Mouse (Mus musculus): ENCODE data around the gene Tmigd1. TPM values are rescaled to one million over a fixed set of nuclear protein-coding genes. Genes with fewer than 3 reads are reported as not detected.
A peak's percentile ranks its signal among the peaks of the same experiment; 100 is the strongest.

Tmigd1 gene
- polyA plus RNA-seq, 1 experiment from 2014 or later, result 0.16 TPM

DNA sequence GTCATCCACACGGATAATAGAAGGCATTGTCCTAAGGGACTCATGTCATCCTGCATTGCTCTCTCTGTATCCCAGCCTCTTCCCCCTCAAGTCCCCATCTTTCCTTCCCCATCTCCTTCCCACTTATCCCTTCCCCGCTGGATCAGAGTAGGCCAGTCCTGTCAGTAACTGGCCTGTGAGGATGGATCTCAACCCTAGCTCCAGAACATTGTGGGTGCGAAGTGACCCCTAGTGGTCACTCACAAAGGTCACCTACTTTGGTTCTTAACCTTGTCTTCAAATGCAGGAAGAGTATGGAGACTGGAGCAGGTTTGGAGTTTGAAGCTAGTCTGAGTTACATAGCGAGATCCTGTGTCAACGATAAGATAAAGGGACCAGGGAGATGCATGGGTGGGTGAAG, 7.7 kb upstream of the Tmigd1 start:
- DNase-seq (peak; percentile 78), ATAC-seq (ENCODE audit: low FRiP score, low TSS enrichment) (no peak)
- Histone ChIP-seq H3K4me1 (ENCODE audit: control insufficient read depth, insufficient read depth, low read length) (no peaks in the 10 kb centered on the region), H3K36me3 (ENCODE audit: control insufficient read depth, insufficient read depth, low read length) (no peaks in the 10 kb centered on the region), H3K9ac (replicated peaks; ENCODE audit: low read length) (no peak overlapping the region), H3K9me3 (ENCODE audit: control insufficient read depth, low read length) (no peaks in the 10 kb centered on the region), H3K4me2 (ENCODE audit: low read length) (no peak overlapping the region), H3K27me3 (ENCODE audit: control insufficient read depth, insufficient read depth, low read length) (no peaks in the 10 kb centered on the region), H3K27ac (replicated peaks; ENCODE audit: low read depth, low read length) (no peak overlapping the region), H3K4me3 (replicated peaks; ENCODE audit: low read depth, low read length) (no peak overlapping the region)
- 38% methylated on average over 5 of the region's 5 CpGs for WGBS

DNA sequence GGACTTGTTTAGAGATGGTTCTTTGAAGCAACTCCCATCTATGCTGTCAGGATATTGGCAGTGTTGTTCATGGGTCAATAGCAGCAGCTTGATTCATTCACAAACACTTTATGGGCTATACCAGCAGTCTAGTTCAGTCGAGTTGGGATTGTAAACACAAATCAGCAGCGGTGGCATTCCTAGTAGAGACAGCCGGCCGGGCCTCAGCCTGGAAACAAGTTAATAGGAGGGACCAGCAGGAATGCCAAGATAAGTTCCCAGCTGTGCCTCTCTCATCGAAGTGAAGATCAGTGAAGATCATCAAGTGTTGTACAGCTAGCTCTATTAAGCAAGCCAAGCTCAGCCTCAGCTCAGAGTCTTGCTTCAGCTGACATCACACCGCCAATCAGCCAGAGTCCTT, 5.6 kb upstream of the Tmigd1 start:
- no peaks in the 10 kb centered on the region for H3K36me3 ChIP-seq (ENCODE audit: control insufficient read depth, insufficient read depth, low read length)
- 81% methylated on average over 6 of the region's 6 CpGs for WGBS
- H3K4me2 ChIP-seq (ENCODE audit: low read length), result no peak overlapping the region
- H3K4me3 ChIP-seq (replicated peaks; ENCODE audit: low read depth, low read length), result no peak overlapping the region
- no peak overlapping the region for H3K9ac ChIP-seq (replicated peaks; ENCODE audit: low read length)
- H3K27ac ChIP-seq (replicated peaks; ENCODE audit: low read depth, low read length), result no peak overlapping the region
- ATAC-seq (ENCODE audit: low FRiP score, low TSS enrichment) (no peak), DNase-seq (no peak)
- no peaks in the 10 kb centered on the region for H3K27me3 ChIP-seq (ENCODE audit: control insufficient read depth, insufficient read depth, low read length)
- no peaks in the 10 kb centered on the region for H3K4me1 ChIP-seq (ENCODE audit: control insufficient read depth, insufficient read depth, low read length)
- no peaks in the 10 kb centered on the region for H3K9me3 ChIP-seq (ENCODE audit: control insufficient read depth, low read length)

DNA sequence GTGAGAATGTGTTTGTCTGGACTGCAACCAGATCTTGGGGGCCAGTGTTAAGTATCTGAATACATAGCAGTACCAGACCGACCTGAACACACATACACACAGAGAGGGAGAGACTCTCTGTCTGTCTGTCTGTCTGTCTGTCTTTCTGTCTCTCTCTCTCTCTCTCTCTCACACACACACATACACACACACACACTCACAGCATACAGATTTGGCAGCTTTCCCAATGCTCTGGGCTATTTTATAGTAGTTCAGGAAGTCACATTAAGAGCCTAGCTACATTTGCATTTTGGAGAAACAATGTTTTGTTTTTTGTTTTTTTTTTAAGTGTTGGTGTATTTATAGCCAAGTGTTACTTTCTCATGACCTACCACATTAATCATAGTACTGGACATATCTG, 4.8 kb upstream of the Tmigd1 start:
- Histone ChIP-seq H3K9me3 (ENCODE audit: control insufficient read depth, low read length) (no peaks in the 10 kb centered on the region), H3K4me1 (ENCODE audit: control insufficient read depth, insufficient read depth, low read length) (no peaks in the 10 kb centered on the region), H3K9ac (replicated peaks; ENCODE audit: low read length) (no peak overlapping the region), H3K4me2 (ENCODE audit: low read length) (no peak overlapping the region), H3K27ac (replicated peaks; ENCODE audit: low read depth, low read length) (no peak overlapping the region), H3K36me3 (ENCODE audit: control insufficient read depth, insufficient read depth, low read length) (no peaks in the 10 kb centered on the region), H3K4me3 (replicated peaks; ENCODE audit: low read depth, low read length) (no peak overlapping the region), H3K27me3 (ENCODE audit: control insufficient read depth, insufficient read depth, low read length) (no peaks in the 10 kb centered on the region)
- ATAC-seq (ENCODE audit: low FRiP score, low TSS enrichment) (no peak), DNase-seq (no peak)
- WGBS, result 79% methylated on average over 1 of the region's 1 CpGs

DNA sequence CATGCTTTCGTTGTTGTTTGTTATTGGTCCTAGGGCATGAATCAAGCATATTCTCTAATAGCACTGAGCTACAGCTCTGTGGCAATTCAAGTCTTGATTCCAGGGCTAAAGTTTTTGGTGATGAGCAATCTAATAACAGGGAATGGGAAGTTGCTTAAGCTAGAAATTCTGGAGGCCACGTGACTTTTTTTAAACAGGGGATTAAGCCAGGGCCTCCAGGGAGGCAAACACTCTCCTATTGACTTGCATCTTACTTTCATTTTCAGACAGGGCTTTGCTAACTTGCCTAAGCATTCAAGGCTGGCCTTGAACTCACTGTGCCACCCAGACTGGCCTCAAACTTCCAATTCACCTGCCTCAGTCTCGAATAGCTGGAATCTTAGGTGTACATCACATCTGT, 4.1 kb upstream of the Tmigd1 start:
- Histone ChIP-seq H3K36me3 (ENCODE audit: control insufficient read depth, insufficient read depth, low read length) (no peaks in the 10 kb centered on the region), H3K9ac (replicated peaks; ENCODE audit: low read length) (no peak overlapping the region), H3K27me3 (ENCODE audit: control insufficient read depth, insufficient read depth, low read length) (no peaks in the 10 kb centered on the region), H3K27ac (replicated peaks; ENCODE audit: low read depth, low read length) (no peak overlapping the region), H3K4me2 (ENCODE audit: low read length) (no peak overlapping the region), H3K4me1 (ENCODE audit: control insufficient read depth, insufficient read depth, low read length) (no peaks in the 10 kb centered on the region), H3K9me3 (ENCODE audit: control insufficient read depth, low read length) (no peaks in the 10 kb centered on the region), H3K4me3 (replicated peaks; ENCODE audit: low read depth, low read length) (no peak overlapping the region)
- DNase-seq, result no peak
- WGBS, result 44% methylated on average over 3 of the region's 3 CpGs
- no peak for ATAC-seq (ENCODE audit: low FRiP score, low TSS enrichment)

DNA sequence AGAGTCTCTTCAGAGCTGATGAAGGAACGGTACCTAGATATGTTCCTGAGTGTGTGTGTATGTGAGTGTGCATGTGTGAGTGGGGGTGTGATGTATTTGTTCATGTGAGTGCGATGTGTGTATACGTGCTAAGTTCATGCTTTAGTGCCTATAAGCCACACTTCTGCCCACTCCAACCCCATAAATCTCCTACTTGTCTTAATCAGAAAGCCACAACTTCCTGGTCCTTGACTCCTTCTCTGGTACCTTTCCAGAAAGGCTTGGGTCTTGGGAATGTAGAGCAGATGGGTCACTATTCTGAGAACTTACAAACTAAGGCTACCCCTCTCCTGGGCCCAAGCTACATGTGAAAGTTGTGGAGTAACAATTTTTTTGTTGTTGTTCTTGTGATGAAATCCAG, 3.2 kb upstream of the Tmigd1 start:
- Histone ChIP-seq H3K4me3 (replicated peaks; ENCODE audit: low read depth, low read length) (no peak overlapping the region), H3K27me3 (ENCODE audit: control insufficient read depth, insufficient read depth, low read length) (no peaks in the 10 kb centered on the region), H3K9ac (replicated peaks; ENCODE audit: low read length) (no peak overlapping the region), H3K36me3 (ENCODE audit: control insufficient read depth, insufficient read depth, low read length) (no peaks in the 10 kb centered on the region), H3K4me2 (ENCODE audit: low read length) (no peak overlapping the region), H3K9me3 (ENCODE audit: control insufficient read depth, low read length) (no peaks in the 10 kb centered on the region), H3K27ac (replicated peaks; ENCODE audit: low read depth, low read length) (no peak overlapping the region), H3K4me1 (ENCODE audit: control insufficient read depth, insufficient read depth, low read length) (no peaks in the 10 kb centered on the region)
- 90% methylated on average over 3 of the region's 3 CpGs for WGBS
- DNase-seq, result no peak
- ATAC-seq (ENCODE audit: low FRiP score, low TSS enrichment), result no peak

DNA sequence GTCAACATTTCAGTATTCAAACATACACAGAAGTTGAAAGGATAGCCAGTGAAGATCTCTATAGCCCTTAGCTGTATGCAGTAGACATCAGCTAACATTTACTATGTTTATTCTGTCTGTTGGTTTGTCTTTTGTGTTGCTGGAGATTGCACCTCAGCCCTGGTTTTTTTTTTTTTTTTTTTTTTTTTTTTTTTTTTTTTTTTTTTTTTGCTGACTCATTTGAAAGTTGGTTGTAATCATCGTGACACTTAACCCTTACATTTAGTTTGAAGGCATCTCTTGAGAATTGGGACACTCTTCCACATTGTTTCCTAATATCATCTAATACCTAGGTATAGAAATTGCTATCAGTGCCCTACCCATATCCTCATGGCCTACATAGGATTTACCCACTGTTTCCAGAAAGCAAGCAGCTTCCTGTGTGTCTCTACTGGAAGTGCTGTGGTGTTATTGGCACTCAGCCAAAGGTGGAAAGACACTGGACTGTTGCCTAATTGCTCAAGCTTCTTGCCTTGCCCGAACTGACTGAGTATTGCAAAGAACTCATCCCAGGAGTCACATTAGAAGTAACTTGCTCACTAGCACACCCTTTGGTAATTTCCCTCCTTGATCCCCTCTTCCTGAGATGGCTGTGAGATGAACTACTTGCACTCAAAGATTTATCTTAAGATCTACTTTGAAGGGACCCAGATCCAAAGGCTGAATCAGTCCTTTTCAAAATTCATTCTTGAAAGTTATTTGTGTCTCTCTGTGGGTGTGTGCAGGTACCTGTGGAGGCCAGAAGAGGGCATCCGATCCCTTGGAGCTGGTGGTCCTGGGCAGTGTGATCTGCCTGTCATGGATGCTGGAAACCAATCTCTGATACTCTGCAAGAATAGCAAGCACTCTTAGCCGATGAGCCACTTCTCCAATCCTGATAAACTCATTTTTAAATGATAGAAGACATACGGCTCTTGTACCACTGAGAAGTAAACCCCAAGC, 1.9 kb upstream of the Tmigd1 start:
- H3K9me3 ChIP-seq (ENCODE audit: control insufficient read depth, low read length), result no peaks in the 10 kb centered on the region
- ATAC-seq (ENCODE audit: low FRiP score, low TSS enrichment) (no peak), DNase-seq (no peak)
- no peaks in the 10 kb centered on the region for H3K27me3 ChIP-seq (ENCODE audit: control insufficient read depth, insufficient read depth, low read length)
- H3K4me2 ChIP-seq (ENCODE audit: low read length), result no peak overlapping the region
- no peaks in the 10 kb centered on the region for H3K4me1 ChIP-seq (ENCODE audit: control insufficient read depth, insufficient read depth, low read length)
- no peak overlapping the region for H3K4me3 ChIP-seq (replicated peaks; ENCODE audit: low read depth, low read length)
- H3K27ac ChIP-seq (replicated peaks; ENCODE audit: low read depth, low read length), result no peak overlapping the region
- H3K9ac ChIP-seq (replicated peaks; ENCODE audit: low read length), result no peak overlapping the region
- H3K36me3 ChIP-seq (ENCODE audit: control insufficient read depth, insufficient read depth, low read length), result no peaks in the 10 kb centered on the region
- WGBS, result 67% methylated on average over 5 of the region's 5 CpGs

DNA sequence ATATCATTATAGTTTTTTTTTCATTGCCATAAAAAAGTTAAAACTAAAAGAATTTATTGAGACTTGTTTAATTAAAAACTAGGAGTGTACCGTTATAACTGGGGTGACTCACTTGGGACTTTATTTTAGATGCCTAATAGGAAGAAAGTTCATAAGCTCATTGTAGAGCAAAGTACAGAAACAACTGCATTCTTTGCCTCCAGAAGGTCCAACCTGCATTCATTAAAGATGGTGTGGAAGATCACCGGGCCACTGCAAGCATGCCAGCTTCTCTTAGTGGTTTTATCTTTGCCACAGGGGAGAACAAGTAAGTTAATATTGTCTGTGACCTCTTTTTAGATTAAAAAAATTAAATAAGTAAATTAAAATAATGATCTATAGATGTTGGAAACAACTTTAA, 2.4 kb downstream of the Tmigd1 start:
- Histone ChIP-seq H3K27ac (replicated peaks; ENCODE audit: low read depth, low read length) (no peak overlapping the region), H3K4me1 (ENCODE audit: control insufficient read depth, insufficient read depth, low read length) (no peaks in the 10 kb centered on the region), H3K27me3 (ENCODE audit: control insufficient read depth, insufficient read depth, low read length) (no peaks in the 10 kb centered on the region), H3K9ac (replicated peaks; ENCODE audit: low read length) (no peak overlapping the region), H3K36me3 (ENCODE audit: control insufficient read depth, insufficient read depth, low read length) (no peaks in the 10 kb centered on the region), H3K9me3 (ENCODE audit: control insufficient read depth, low read length) (no peaks in the 10 kb centered on the region), H3K4me2 (ENCODE audit: low read length) (no peak overlapping the region), H3K4me3 (replicated peaks; ENCODE audit: low read depth, low read length) (no peak overlapping the region)
- 93% methylated on average over 2 of the region's 2 CpGs for WGBS
- DNase-seq, result no peak
- no peak for ATAC-seq (ENCODE audit: low FRiP score, low TSS enrichment)

DNA sequence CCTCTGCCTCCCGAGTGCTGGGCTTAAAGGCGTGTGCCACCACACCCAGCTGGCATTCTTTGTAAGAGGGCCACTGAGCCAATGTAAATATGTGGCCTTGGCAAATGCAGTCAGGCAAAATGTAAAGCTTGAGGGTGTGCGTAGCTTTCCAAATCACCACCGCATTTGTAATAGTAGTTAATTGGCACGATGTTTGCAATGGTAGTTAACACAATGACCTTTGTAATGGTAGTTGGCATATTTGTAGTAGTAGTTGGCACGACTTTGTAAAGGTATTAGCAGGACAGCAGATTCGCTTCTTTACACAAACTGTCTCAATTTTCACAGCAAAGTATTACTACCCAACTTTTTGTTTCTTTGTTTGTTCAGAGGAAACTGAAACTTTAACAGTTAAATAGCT, 6.7 kb downstream of the Tmigd1 start:
- no peak overlapping the region for H3K4me2 ChIP-seq (ENCODE audit: low read length)
- H3K27me3 ChIP-seq (ENCODE audit: control insufficient read depth, insufficient read depth, low read length), result no peaks in the 10 kb centered on the region
- H3K4me1 ChIP-seq (ENCODE audit: control insufficient read depth, insufficient read depth, low read length), result no peaks in the 10 kb centered on the region
- ATAC-seq (ENCODE audit: low FRiP score, low TSS enrichment) (no peak), DNase-seq (no peak)
- no peak overlapping the region for H3K4me3 ChIP-seq (replicated peaks; ENCODE audit: low read depth, low read length)
- 90% methylated on average over 7 of the region's 7 CpGs for WGBS
- H3K9me3 ChIP-seq (ENCODE audit: control insufficient read depth, low read length), result no peaks in the 10 kb centered on the region
- H3K9ac ChIP-seq (replicated peaks; ENCODE audit: low read length), result no peak overlapping the region
- no peaks in the 10 kb centered on the region for H3K36me3 ChIP-seq (ENCODE audit: control insufficient read depth, insufficient read depth, low read length)
- no peak overlapping the region for H3K27ac ChIP-seq (replicated peaks; ENCODE audit: low read depth, low read length)

Data from midbrain, embryonic 14.5 days (tissue).